In genomic region chr9:98954391-98955102, GRCm38 (mm10) we compare ENCODE assay signal across 10 mouse cellular contexts. TPM values are rescaled to one million over a fixed set of nuclear protein-coding genes. Genes with fewer than 3 reads are reported as not detected.
DNase-seq lines count a peak whose midpoint lies in the region; ATAC-seq lines count a peak whose summit lies in the region.
"Had no signal": no experiment of that assay in that cellular context is flagged by ENCODE, and none has a peak within 500 bp of the region (broad histone marks: within the 10 kb centered on the region; RNA-seq: fewer than 3 reads in every experiment).

No protein-coding gene starts in this region.

- no peak for DNase-seq in heart, adult 8-10 months (ENCODE audit: low spot score)
- peak; percentile 62 for DNase-seq in embryo, embryonic 10.5 days (ENCODE audit: low spot score)
- DNase-seq in neural tube, embryonic 10.5 days (ENCODE audit: extremely low spot score, low spot score): peak; percentile 76
- no peak for DNase-seq in thymus, postnatal 4 days
- no peak for DNase-seq in cerebellum, adult 9-10 months
- DNase-seq in adrenal gland, postnatal 10 days: no peak

- H3K9ac ChIP-seq in heart, embryonic 13.5 days: peak overlapping the region; percentile 38; the same call in 1 of the 2 replicates
- 0 out of 2 replicates have a peak overlapping the region, but pooled peaks have one; percentile 6 for H3K9ac ChIP-seq in hindbrain, embryonic 16.5 days (ENCODE audit: low read depth, low read length)

- no peak for ATAC-seq in heart, embryonic 13.5 days (ENCODE audit: extremely low read depth, insufficient number of reproducible peaks, low FRiP score, low TSS enrichment)
- no peak for ATAC-seq in hindbrain, embryonic 16.5 days

- no peaks in the 10 kb centered on the region for H3K36me3 ChIP-seq in heart, embryonic 13.5 days
- H3K36me3 ChIP-seq in hindbrain, embryonic 16.5 days (ENCODE audit: control insufficient read depth, insufficient read depth, low read length): no peaks in the 10 kb centered on the region

- H3K4me1 ChIP-seq in heart, embryonic 13.5 days: peaks cover 34% of the 10 kb centered on the region
- peaks cover 26% of the 10 kb centered on the region for H3K4me1 ChIP-seq in hindbrain, embryonic 16.5 days (ENCODE audit: control insufficient read depth, insufficient read depth, low read depth, low read length)

- peaks cover 98% of the 10 kb centered on the region for H3K27me3 ChIP-seq in heart, embryonic 13.5 days (replicated peaks)
- H3K27me3 ChIP-seq in hindbrain, embryonic 16.5 days (replicated peaks; ENCODE audit: control insufficient read depth, insufficient read depth, low read length): peaks cover 43% of the 10 kb centered on the region
- H3K27me3 ChIP-seq: CH12.LX had no signal

- H3K27ac ChIP-seq in heart, embryonic 13.5 days (replicated peaks): no peak overlapping the region
- no peak overlapping the region for H3K27ac ChIP-seq in hindbrain, embryonic 16.5 days (ENCODE audit: low read depth, low read length)

- H3K4me2 ChIP-seq in heart, embryonic 13.5 days: peak overlapping the region; percentile 91
- peak overlapping the region; percentile 54 for H3K4me2 ChIP-seq in hindbrain, embryonic 16.5 days (ENCODE audit: low read length)

- WGBS in heart, embryonic 13.5 days: 2% methylated on average over 33 of the region's 33 CpGs
- WGBS in hindbrain, embryonic 16.5 days: 1% methylated on average over 33 of the region's 33 CpGs

- H3K4me3 ChIP-seq in heart, embryonic 13.5 days: peak overlapping the region; percentile 57
- peak overlapping the region; percentile 41 for H3K4me3 ChIP-seq in hindbrain, embryonic 16.5 days (ENCODE audit: low read length)

- no peaks in the 10 kb centered on the region for H3K9me3 ChIP-seq in heart, embryonic 13.5 days
- no peaks in the 10 kb centered on the region for H3K9me3 ChIP-seq in hindbrain, embryonic 16.5 days (ENCODE audit: control insufficient read depth, low read length)

RNA-seq across cellular contexts. Expression of gene Foxl2, which starts 0.5 kb away (rescaled TPM):
- polyA plus RNA-seq in heart, embryonic 13.5 days (2015; fragmentation: Nextera tagmentation; extraction: Ambion mirVana): not detected in 2 replicates
- total RNA-seq in heart, adult 8-10 months (2022): not detected
- 0.24 and 0.45 TPM in 2 replicates for polyA plus RNA-seq in hindbrain, embryonic 16.5 days (2015; fragmentation: Nextera tagmentation; extraction: Ambion mirVana)
- total RNA-seq in adrenal gland, postnatal 10 days (2021): not detected
- total RNA-seq: CH12.LX had no signal

RNA-seq across cellular contexts. Expression of gene Faim, which starts 31.6 kb away (rescaled TPM):
- polyA plus RNA-seq in heart, embryonic 13.5 days (2015; fragmentation: Nextera tagmentation; extraction: Ambion mirVana): 26.6 and 33.5 TPM in 2 replicates
- 1 to 10 TPM; 3.8 to 5.6 (median 4.3) TPM for total RNA-seq in heart, adult 8-10 months (2022)
- 107 and 115 TPM in 2 replicates for polyA plus RNA-seq in hindbrain, embryonic 16.5 days (2015; fragmentation: Nextera tagmentation; extraction: Ambion mirVana)
- 10 to 100 TPM; 19.1 to 22.2 TPM for total RNA-seq in adrenal gland, postnatal 10 days (2021)

RNA-seq across cellular contexts. Expression of gene 7420426K07Rik, which starts 51.6 kb away (rescaled TPM):
- polyA plus RNA-seq in heart, embryonic 13.5 days (2015; fragmentation: Nextera tagmentation; extraction: Ambion mirVana): not detected in 2 replicates
- not detected for total RNA-seq in heart, adult 8-10 months (2022)
- polyA plus RNA-seq in hindbrain, embryonic 16.5 days (2015; fragmentation: Nextera tagmentation; extraction: Ambion mirVana): not detected in 2 replicates
- not detected for total RNA-seq in adrenal gland, postnatal 10 days (2021)
- total RNA-seq: CH12.LX had no signal
- polyA plus RNA-seq: frontal cortex, adult 2 months had no signal

Comparison
In these comparisons a context has a peak if more than half of its experiments do, and no peak if none do; other contexts are left out.
1. DNase-seq: peak in embryo, embryonic 10.5 days (single experiment) and neural tube, embryonic 10.5 days (single experiment); none in heart, adult 8-10 months (single experiment), thymus, postnatal 4 days (single experiment), cerebellum, adult 9-10 months (single experiment) and adrenal gland, postnatal 10 days (single experiment).